Mouse (Mus musculus) CH12.LX (cell line): Measurements from ENCODE around the gene Vps36. TPM values are rescaled to one million over a fixed set of nuclear protein-coding genes. Genes with fewer than 3 reads are reported as not detected.

Source experiments
- DNase-seq: peaks from one replicate; pipeline ENCODE4 v3.0.0-alpha.2; 2013; ENCODE audit errors: extremely low read depth
- H3K27ac ChIP-seq: 2 replicates; pipeline ENCODE4 v1.5.1; 2012; ENCODE audit warnings: low read depth, mild to moderate bottlenecking, control low read depth, moderate library complexity; ENCODE audit not compliant: insufficient read depth
- H3K27me3 ChIP-seq: replicated peaks from 2 replicates; pipeline ENCODE3; 2012; ENCODE audit warnings: inconsistent platforms
- H3K36me3 ChIP-seq, 2 experiments: replicated peaks in 1 of 2; 2 replicates each; pipeline versions ENCODE3 to v1.6.1; 2012; ENCODE audit warnings: inconsistent platforms in 1 of 2, low read length in 1 of 2, mild to moderate bottlenecking in 1 of 2, mixed read lengths in 1 of 2, moderate library complexity in 1 of 2; ENCODE audit not compliant: control insufficient read depth in 1 of 2, insufficient read depth in 1 of 2
- H3K4me1 ChIP-seq, 2 experiments: 2 replicates each; pipeline ENCODE4 v1.6.1; 2012; ENCODE audit warnings: inconsistent platforms in 1 of 2, moderate library complexity in 1 of 2; ENCODE audit not compliant: insufficient read depth in 2 of 2, control insufficient read depth in 1 of 2
- H3K4me2 ChIP-seq: 2 replicates; pipeline ENCODE4 v1.6.1; 2012; ENCODE audit warnings: low read depth, mild to moderate bottlenecking, control low read depth; ENCODE audit not compliant: poor library complexity, insufficient read depth, severe bottlenecking
- H3K4me3 ChIP-seq, 3 experiments: fragments of 150-350 bp in 1 of 3; sonication (generic) in 1 of 3; replicated peaks in 1 of 3; 2 replicates each; pipeline versions ENCODE3 to v1.5.1; 2011 to 2012; ENCODE audit warnings: low read depth in 2 of 3, low read length in 2 of 3, mild to moderate bottlenecking in 2 of 3, moderate library complexity in 2 of 3, control low read depth in 1 of 3, improper control_type of control experiment in 1 of 3, inconsistent platforms in 1 of 3, mixed read lengths in 1 of 3; ENCODE audit not compliant: poor library complexity in 1 of 3
- H3K79me2 ChIP-seq: replicated peaks from 2 replicates; pipeline ENCODE4 v1.6.1; 2012; ENCODE audit warnings: mild to moderate bottlenecking, moderate library complexity; ENCODE audit not compliant: control insufficient read depth, poor library complexity, insufficient read depth, severe bottlenecking; ENCODE audit errors: extremely low read depth
- H3K9ac ChIP-seq: 2 replicates; pipeline ENCODE4 v1.6.1; 2012; ENCODE audit warnings: low read depth, mild to moderate bottlenecking, control low read depth, moderate library complexity; ENCODE audit not compliant: insufficient read depth
- H3K9me3 ChIP-seq: replicated peaks from 2 replicates; pipeline ENCODE3; 2012; ENCODE audit warnings: low read length, inconsistent platforms, mixed read lengths
- BHLHE40 ChIP-seq: IDR thresholded peaks from 2 replicates; pipeline ENCODE4 v1.6.1; 2011; ENCODE audit warnings: mild to moderate bottlenecking, low read depth, low read length, improper control_type of control experiment
- CHD2 ChIP-seq: IDR thresholded peaks from 2 replicates; pipeline ENCODE4 v1.6.1; 2011; ENCODE audit warnings: low read length, improper control_type of control experiment
- ELF1 ChIP-seq: IDR thresholded peaks from 2 replicates; pipeline ENCODE4 v1.6.1; 2014; ENCODE audit warnings: low read depth, mild to moderate bottlenecking, inconsistent platforms, low read length, improper control_type of control experiment
- HCFC1 ChIP-seq: IDR thresholded peaks from 2 replicates; pipeline ENCODE4 v1.6.1; 2012; ENCODE audit warnings: low read depth, mild to moderate bottlenecking, inconsistent platforms, low read length, improper control_type of control experiment
- JUN ChIP-seq: IDR thresholded peaks from 2 replicates; pipeline ENCODE4 v1.6.1; 2011; ENCODE audit warnings: low read depth, mild to moderate bottlenecking, low read length, improper control_type of control experiment, moderate library complexity; ENCODE audit not compliant: insufficient read depth
- MAFK ChIP-seq: IDR thresholded peaks from 2 replicates; pipeline ENCODE4 v1.6.1; 2011; ENCODE audit warnings: low read length, improper control_type of control experiment; ENCODE audit not compliant: insufficient replicate concordance
- MAX ChIP-seq: IDR thresholded peaks from 2 replicates; pipeline ENCODE4 v1.6.1; 2011; ENCODE audit warnings: low read length, improper control_type of control experiment
- MYC ChIP-seq: IDR thresholded peaks from 2 replicates; pipeline ENCODE4 v1.6.1; 2011; ENCODE audit warnings: low read depth, mild to moderate bottlenecking, improper control_type of control experiment, low read length
- PAX5 ChIP-seq: IDR thresholded peaks from 2 replicates; pipeline ENCODE4 v1.6.1; 2012; ENCODE audit warnings: low read length, inconsistent platforms, mixed read lengths
- POLR2A ChIP-seq: IDR thresholded peaks from 2 replicates; pipeline ENCODE4 v1.6.1; 2011; ENCODE audit warnings: low read depth, mild to moderate bottlenecking, improper control_type of control experiment, low read length
- RAD21 ChIP-seq: IDR thresholded peaks from 2 replicates; pipeline ENCODE4 v1.6.1; 2011; ENCODE audit warnings: low read depth, mild to moderate bottlenecking, low read length, improper control_type of control experiment, moderate library complexity
- SIN3A ChIP-seq: IDR thresholded peaks from 2 replicates; pipeline ENCODE4 v1.6.1; 2012; ENCODE audit warnings: low read length, improper control_type of control experiment, inconsistent platforms
- TBP ChIP-seq: conservative IDR thresholded peaks from 2 replicates; pipeline ENCODE4 v1.6.1; 2011; ENCODE audit warnings: low read depth, low read length, improper control_type of control experiment
- TCF12 ChIP-seq: IDR thresholded peaks from 2 replicates; pipeline ENCODE4 v1.6.1; 2014; ENCODE audit warnings: low read depth, mild to moderate bottlenecking, inconsistent platforms, low read length, improper control_type of control experiment
- USF1 ChIP-seq: IDR thresholded peaks from 2 replicates; pipeline ENCODE4 v1.6.1; 2014; ENCODE audit warnings: low read depth, mild to moderate bottlenecking, inconsistent platforms, low read length, improper control_type of control experiment
- ZNF384 ChIP-seq: IDR thresholded peaks from 2 replicates; pipeline ENCODE4 v1.6.1; 2012; ENCODE audit warnings: low read depth, low read length, improper control_type of control experiment, inconsistent platforms
- dilution Hi-C: fragments of 300-500 bp; cut with MboI; formaldehyde crosslinking; loops from 2 replicates; pipeline ENCODE4 v1.14.3; 2020; ENCODE audit warnings: low sequenced_read_pairs; ENCODE audit not compliant: extremely low pct_unique_long_range_greater_than_20kb, extremely low pct_ligation_motif_present
- in situ Hi-C: fragments of 300-500 bp; cut with MboI; formaldehyde crosslinking; loops from 3 replicates; pipeline ENCODE4 v1.14.3; 2019; ENCODE audit warnings: low sequenced_read_pairs, low pct_ligation_motif_present, low pct_unique_long_range_greater_than_20kb, mixed read lengths
- polyA plus RNA-seq: library from polyadenylated mRNA; unstranded; fragments of >175 nt; gene quantifications from 2 replicates; pipeline ENCODE4 v1.2.1, GENCODE M21; 2012; ENCODE audit warnings: low read depth; ENCODE audit not compliant: insufficient read length
- total RNA-seq, 2 experiments: library from RNA; depleted of rRNA; stranded (reverse); fragments of 300-350 nt in 1 of 2; fragments of >200 nt in 1 of 2; gene quantifications; 2 replicates each; pipeline ENCODE4 v1.2.3; 2012 to 2014

Vps36 gene
- total and polyA plus RNA-seq, 3 experiments, result 17.8 to 43.1 (median 24.7) TPM

GRCm38 (mm10) chr8:22262267-22262666, 69.7 kb downstream of the Vps36 start:
- no peaks in the 10 kb centered on the region for H3K79me2 ChIP-seq
- H3K36me3 ChIP-seq, result peaks cover 0 to 6% of the 10 kb centered on the region in 2 experiments
- no peaks in the 10 kb centered on the region for H3K9me3 ChIP-seq
- in situ Hi-C loops (no loop called here), dilution Hi-C loops (no loop called here)
- no peak for DNase-seq
- no peak overlapping the region for H3K4me3 ChIP-seq
- H3K27me3 ChIP-seq, result no peaks in the 10 kb centered on the region
- H3K9ac ChIP-seq, result no peak overlapping the region
- no peak overlapping the region for H3K4me2 ChIP-seq
- H3K4me1 ChIP-seq, result peaks cover 0 to 8% of the 10 kb centered on the region in 2 experiments; a peak in 2 of 4 replicates
- no peak overlapping the region for H3K27ac ChIP-seq
- TF ChIP-seq POLR2A, result no peak
- TF ChIP-seq MYC, result no peak
- no peak for TF ChIP-seq BHLHE40
- TF ChIP-seq RAD21, result no peak
- no peak for TF ChIP-seq ELF1
- no peak for TF ChIP-seq PAX5
- no peak for TF ChIP-seq HCFC1
- no peak for TF ChIP-seq ZNF384
- TF ChIP-seq JUN, result no peak
- no peak for TF ChIP-seq TCF12
- TF ChIP-seq MAX, result no peak

- peaks cover 0 to 8% of the 10 kb centered on the region in 2 experiments; a peak in 2 of 4 replicates for H3K4me1 ChIP-seq
- no peaks in the 10 kb centered on the region for H3K9me3 ChIP-seq
- H3K4me3 ChIP-seq, result no peak overlapping the region
- H3K9ac ChIP-seq, result no peak overlapping the region
- no peak overlapping the region for H3K27ac ChIP-seq
- dilution Hi-C loops (no loop called here), in situ Hi-C loops (no loop called here)
- H3K36me3 ChIP-seq, result peaks cover 0 to 3% of the 10 kb centered on the region in 2 experiments
- no peaks in the 10 kb centered on the region for H3K27me3 ChIP-seq
- no peak for DNase-seq
- no peak overlapping the region for H3K4me2 ChIP-seq
- no peaks in the 10 kb centered on the region for H3K79me2 ChIP-seq
- TF ChIP-seq CHD2 (no peak), USF1 (no peak), SIN3A (no peak), TBP (no peak), ZNF384 (no peak), MAFK (no peak), HCFC1 (no peak), POLR2A (no peak)
Observed at GRCm38 (mm10) chr8:22264292-22264691, 71.7 kb downstream of the Vps36 start.
